Mouse (Mus musculus): ENCODE results near the gene Defb23. TPM values are rescaled to one million over a fixed set of nuclear protein-coding genes. Genes with fewer than 3 reads are reported as not detected.

The Defb23 gene
- total and polyA plus RNA-seq, 3 experiments, result not detected

DNA sequence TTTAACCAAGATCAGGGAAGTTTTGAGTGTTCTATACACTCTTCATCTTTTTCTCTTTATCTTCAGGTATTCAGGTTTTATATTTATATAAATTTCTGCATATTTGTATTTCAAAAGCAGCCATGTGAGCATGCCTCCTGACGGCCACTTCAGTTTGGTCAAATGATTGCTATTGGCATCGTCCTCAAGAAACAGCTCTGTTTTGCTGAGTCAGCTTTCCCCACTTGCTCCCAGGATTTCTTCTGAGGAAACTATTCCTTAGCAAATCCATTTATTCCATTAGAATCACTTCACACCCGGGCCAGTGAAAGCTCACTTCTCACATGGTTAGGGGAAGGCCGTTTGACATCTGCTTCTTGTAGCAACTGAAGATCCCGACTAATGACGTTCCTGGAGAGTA, 33.6 kb upstream of the Defb23 start:
- H3K27ac ChIP-seq (ENCODE audit: control insufficient read depth, low read depth, low read length), result no peak overlapping the region
- H3K27me3 ChIP-seq (ENCODE audit: control insufficient read depth in 1 of 2, insufficient read depth in 2 of 2, low read length in 2 of 2), result no peaks in the 10 kb centered on the region
- no peak overlapping the region for H3K9ac ChIP-seq (ENCODE audit: control insufficient read depth, low read depth, low read length, poor library complexity, severe bottlenecking)
- peaks cover 3 to 8% of the 10 kb centered on the region in 2 experiments; a peak in 2 of 4 replicates for H3K4me1 ChIP-seq (ENCODE audit: control insufficient read depth in 1 of 2, insufficient read depth in 2 of 2, low read length in 2 of 2)
- no peaks in the 10 kb centered on the region for H3K79me2 ChIP-seq (ENCODE audit: control insufficient read depth, insufficient read depth, low read length, poor library complexity)
- no peak overlapping the region for H3K4me3 ChIP-seq (ENCODE audit: control insufficient read depth in 1 of 2, insufficient read depth in 1 of 2, low read depth in 2 of 2, low read length in 2 of 2)
- TF ChIP-seq CTCF (IDR thresholded peaks at IDR 0.05 in 2 of 3, conservative IDR thresholded peaks at IDR 0.05 in 1 of 3; ENCODE audit: control insufficient read depth in 1 of 3, insufficient read depth in 1 of 3, low read depth in 2 of 3, low read length in 3 of 3, poor library complexity in 1 of 3, severe bottlenecking in 1 of 3), result no peak
- no peak for TF ChIP-seq MXI1 (IDR thresholded peaks at IDR 0.05; ENCODE audit: low read depth, low read length)
- TF ChIP-seq ZMIZ1 (IDR thresholded peaks at IDR 0.05; ENCODE audit: low read depth, low read length), result no peak
- no peak for TF ChIP-seq BHLHE40 (IDR thresholded peaks at IDR 0.05; ENCODE audit: borderline replicate concordance, low read depth, low read length)
- no peak for TF ChIP-seq MEF2A (IDR thresholded peaks at IDR 0.05; ENCODE audit: extremely low read depth, insufficient replicate concordance, low read depth, low read length, poor library complexity, severe bottlenecking)
- no peak for TF ChIP-seq MAFK (IDR thresholded peaks at IDR 0.05; ENCODE audit: borderline replicate concordance, low read depth, low read length)
- TF ChIP-seq SIN3A (IDR thresholded peaks at IDR 0.05; ENCODE audit: low read length), result no peak
- TF ChIP-seq TCF12 (IDR thresholded peaks at IDR 0.05; ENCODE audit: low read depth, low read length), result no peak
- no peak for TF ChIP-seq ELF1 (IDR thresholded peaks at IDR 0.05; ENCODE audit: low read depth, low read length)
- TF ChIP-seq CHD1 (IDR thresholded peaks at IDR 0.05; ENCODE audit: low read depth, low read length), result no peak
- TF ChIP-seq ZC3H11A (IDR thresholded peaks at IDR 0.05; ENCODE audit: low read depth, low read length), result no peak
- TF ChIP-seq CHD2 (IDR thresholded peaks at IDR 0.05; ENCODE audit: low read length), result no peak
- no peak for TF ChIP-seq JUND (IDR thresholded peaks at IDR 0.05; ENCODE audit: low read depth, low read length)
- TF ChIP-seq E2F4 (IDR thresholded peaks at IDR 0.05; ENCODE audit: borderline replicate concordance, low read depth, low read length), result no peak
- no peak for TF ChIP-seq HCFC1 (IDR thresholded peaks at IDR 0.05; ENCODE audit: low read depth, low read length)
- no peak for TF ChIP-seq NRF1 (IDR thresholded peaks at IDR 0.05; ENCODE audit: insufficient read depth, low read depth, low read length, poor library complexity, severe bottlenecking)
- TF ChIP-seq USF1 (IDR thresholded peaks at IDR 0.05; ENCODE audit: low read depth, low read length), result no peak
- TF ChIP-seq POLR2AphosphoS5 (IDR thresholded peaks at IDR 0.05; ENCODE audit: borderline replicate concordance, low read depth, low read length), result no peak
- peaks cover 0 to 6% of the 10 kb centered on the region in 2 experiments; a peak in 2 of 4 replicates for H3K36me3 ChIP-seq (ENCODE audit: control insufficient read depth in 1 of 2, insufficient read depth in 2 of 2, low read length in 2 of 2)
- DNase-seq (ENCODE audit: low read depth, low spot score), result no peak
- no peaks in the 10 kb centered on the region for H3K9me3 ChIP-seq (replicated peaks; ENCODE audit: insufficient read depth, low read length)

- Histone ChIP-seq H3K9me3 (replicated peaks; ENCODE audit: insufficient read depth, low read length) (no peaks in the 10 kb centered on the region), H3K36me3 (ENCODE audit: control insufficient read depth in 1 of 2, insufficient read depth in 2 of 2, low read length in 2 of 2) (peaks cover 0 to 3% of the 10 kb centered on the region in 2 experiments; a peak in 2 of 4 replicates), H3K4me3 (ENCODE audit: control insufficient read depth in 1 of 2, insufficient read depth in 1 of 2, low read depth in 2 of 2, low read length in 2 of 2) (no peak overlapping the region), H3K9ac (ENCODE audit: control insufficient read depth, low read depth, low read length, poor library complexity, severe bottlenecking) (no peak overlapping the region), H3K79me2 (ENCODE audit: control insufficient read depth, insufficient read depth, low read length, poor library complexity) (no peaks in the 10 kb centered on the region), H3K27ac (ENCODE audit: control insufficient read depth, low read depth, low read length) (no peak overlapping the region), H3K27me3 (ENCODE audit: control insufficient read depth in 1 of 2, insufficient read depth in 2 of 2, low read length in 2 of 2) (peaks cover 2 to 3% of the 10 kb centered on the region in 2 experiments; a peak in 2 of 4 replicates), H3K4me1 (ENCODE audit: control insufficient read depth in 1 of 2, insufficient read depth in 2 of 2, low read length in 2 of 2) (peaks cover 0 to 3% of the 10 kb centered on the region in 2 experiments; a peak in 1 of 4 replicates)
- DNase-seq (ENCODE audit: low read depth, low spot score), result no peak
- no peak for TF ChIP-seq CHD2 (IDR thresholded peaks at IDR 0.05; ENCODE audit: low read length)
- no peak for TF ChIP-seq TCF12 (IDR thresholded peaks at IDR 0.05; ENCODE audit: low read depth, low read length)
- no peak for TF ChIP-seq MAX (IDR thresholded peaks at IDR 0.05; ENCODE audit: low read length)
- peak in 2 of 3 experiments; percentile 8 to 32; a peak in 2 of 6 replicates for TF ChIP-seq CTCF (IDR thresholded peaks at IDR 0.05 in 2 of 3, conservative IDR thresholded peaks at IDR 0.05 in 1 of 3; ENCODE audit: control insufficient read depth in 1 of 3, insufficient read depth in 1 of 3, low read depth in 2 of 3, low read length in 3 of 3, poor library complexity in 1 of 3, severe bottlenecking in 1 of 3)
- peak; percentile 25 for TF ChIP-seq SMC3 (IDR thresholded peaks at IDR 0.05; ENCODE audit: low read depth, low read length)
These were observed 28.7 kb upstream of the Defb23 start for GRCm38 (mm10) chr2:152493151-152493550.
